Mouse (Mus musculus) ES-Bruce4 (cell line): Measurements from ENCODE around the gene Dirc2.

Experiments used
- CTCF ChIP-seq: IDR thresholded peaks from one replicate; pipeline ENCODE4 v1.8.1; 2011; ENCODE audit warnings: low read depth, low read length
- EP300 ChIP-seq: IDR thresholded peaks from 2 replicates; pipeline ENCODE4 v1.6.1; 2011; ENCODE audit warnings: low read depth, low read length; ENCODE audit not compliant: insufficient read depth
- POLR2A ChIP-seq: IDR thresholded peaks from one replicate; pipeline ENCODE4 v1.8.1; 2011; ENCODE audit warnings: low read length; ENCODE audit not compliant: insufficient read depth

GRCm38 (mm10) chr16:35779681-35780080, 10.5 kb upstream of the Dirc2 start:
- TF ChIP-seq EP300 (no peak), CTCF (no peak), POLR2A (no peak)
